Mouse (Mus musculus) testis, adult 2 months (tissue): ENCODE results near the gene Aagab.

Experiments
- CTCF ChIP-seq: fragments of 200-500 bp; IDR thresholded peaks from 2 replicates; pipeline ENCODE4 v1.5.1; 2012; ENCODE audit warnings: low read depth, mild to moderate bottlenecking, inconsistent platforms, low read length, moderate library complexity; ENCODE audit not compliant: control insufficient read depth, insufficient read depth, insufficient replicate concordance
- POLR2A ChIP-seq: fragments of 200-500 bp; IDR thresholded peaks from 2 replicates; pipeline ENCODE4 v1.6.1; 2012; ENCODE audit warnings: low read depth, mild to moderate bottlenecking, inconsistent platforms, low read length, moderate library complexity; ENCODE audit not compliant: control insufficient read depth

DNA sequence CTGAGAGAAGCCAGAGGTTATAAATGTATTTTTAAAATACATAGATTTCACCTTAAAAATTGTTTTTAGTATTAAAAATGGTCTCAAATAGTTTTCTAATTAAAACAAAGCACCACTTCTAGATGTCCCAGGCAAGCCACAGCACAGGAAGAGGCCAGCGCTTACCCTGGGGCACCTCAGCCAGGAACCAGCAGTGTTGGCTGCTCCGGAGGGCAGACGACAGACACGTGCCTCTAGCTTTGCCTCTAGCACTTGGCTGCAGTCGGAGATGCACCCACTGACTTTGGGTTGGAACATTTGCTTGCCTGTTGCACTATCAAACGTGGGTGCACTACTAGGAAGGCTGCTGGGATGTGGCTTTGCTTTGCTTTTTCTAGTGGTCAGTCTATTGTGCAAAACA, 30.6 kb upstream of the Aagab start:
- TF ChIP-seq POLR2A, result no peak; the same call in 1 of the 2 replicates
- TF ChIP-seq CTCF, result no peak
